Mouse (Mus musculus) left cerebral cortex, postnatal 36 days (tissue): ENCODE measurements around the gene Cspg5. TPM values are rescaled to one million over a fixed set of nuclear protein-coding genes. Genes with fewer than 3 reads are reported as not detected.

Experiments used
- DNase-seq, 2 experiments: peaks; one replicate each; pipeline ENCODE4 v3.0.0; 2021 to 2022; ENCODE audit warnings: low spot score in 2 of 2, mixed read lengths in 1 of 2
- intact Hi-C: fragments of 180-260 bp; cut with DNase I; formaldehyde crosslinking; loops from one replicate; pipeline ENCODE4 v1.15.1; 2025
- total RNA-seq, 2 experiments: library from RNA; stranded (reverse); gene quantifications; 2 replicates each; pipeline ENCODE4 v1.2.3; 2021

The Cspg5 gene
- total RNA-seq: 100 to 1,000 TPM; 363 to 430 TPM

DNA sequence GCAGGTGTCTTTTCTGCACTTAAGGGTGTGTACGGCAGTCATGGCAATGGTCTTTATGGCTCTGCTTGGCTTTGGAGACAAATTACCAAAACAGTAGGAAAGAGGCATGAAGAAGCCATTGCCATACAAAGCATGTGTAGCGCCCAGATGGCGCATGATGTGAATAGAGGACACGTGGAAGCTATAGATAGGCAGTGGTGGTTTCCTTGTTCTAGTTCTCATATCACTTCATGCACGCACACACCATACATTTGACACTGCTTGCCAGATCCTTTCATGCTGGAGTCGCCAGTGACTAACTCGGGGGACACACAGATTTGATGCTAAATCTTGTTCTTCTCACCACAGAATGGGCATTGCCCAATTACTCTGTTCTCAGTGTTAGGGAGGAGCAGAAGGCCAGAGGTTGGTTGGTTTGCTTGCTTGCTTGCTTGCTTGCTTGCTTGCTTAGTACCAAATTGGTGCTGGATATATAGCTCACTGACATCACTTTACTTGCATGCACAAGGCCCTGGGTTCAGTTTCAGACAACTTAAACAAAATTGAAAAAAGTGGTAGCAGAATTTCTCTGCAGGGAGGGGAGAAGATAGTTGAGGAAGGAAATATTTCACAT is at the start of gene Cspg5:
TSS of gene Cspg5 (plus strand) at position 563 of the 613 bp plus-strand sequence.
- intact Hi-C loops: no loop called here
- DNase-seq: peak in 1 of 2 experiments; percentile 39

DNA sequence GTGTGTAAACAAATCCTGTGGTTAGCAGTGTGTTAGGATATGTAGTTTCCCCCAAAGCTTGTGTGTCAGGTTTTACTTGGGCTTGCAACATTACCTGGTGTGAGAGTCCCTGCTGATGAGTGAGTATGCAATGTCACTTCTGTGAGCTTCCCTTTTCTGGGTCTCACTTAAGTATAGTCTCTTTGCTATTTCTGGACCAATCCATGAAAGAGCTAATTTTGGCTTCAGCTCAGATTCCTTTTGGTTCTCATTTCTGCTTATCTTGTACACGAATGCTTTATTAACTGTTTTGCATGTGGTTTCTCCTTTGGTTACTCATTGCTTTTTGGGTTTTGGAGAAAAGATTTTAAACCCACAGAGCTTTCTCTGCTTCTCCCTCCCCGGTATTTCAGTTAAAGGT is 43.7 kb upstream of the Cspg5 start:
- intact Hi-C loops: no loop called here
- no peak for DNase-seq

DNA sequence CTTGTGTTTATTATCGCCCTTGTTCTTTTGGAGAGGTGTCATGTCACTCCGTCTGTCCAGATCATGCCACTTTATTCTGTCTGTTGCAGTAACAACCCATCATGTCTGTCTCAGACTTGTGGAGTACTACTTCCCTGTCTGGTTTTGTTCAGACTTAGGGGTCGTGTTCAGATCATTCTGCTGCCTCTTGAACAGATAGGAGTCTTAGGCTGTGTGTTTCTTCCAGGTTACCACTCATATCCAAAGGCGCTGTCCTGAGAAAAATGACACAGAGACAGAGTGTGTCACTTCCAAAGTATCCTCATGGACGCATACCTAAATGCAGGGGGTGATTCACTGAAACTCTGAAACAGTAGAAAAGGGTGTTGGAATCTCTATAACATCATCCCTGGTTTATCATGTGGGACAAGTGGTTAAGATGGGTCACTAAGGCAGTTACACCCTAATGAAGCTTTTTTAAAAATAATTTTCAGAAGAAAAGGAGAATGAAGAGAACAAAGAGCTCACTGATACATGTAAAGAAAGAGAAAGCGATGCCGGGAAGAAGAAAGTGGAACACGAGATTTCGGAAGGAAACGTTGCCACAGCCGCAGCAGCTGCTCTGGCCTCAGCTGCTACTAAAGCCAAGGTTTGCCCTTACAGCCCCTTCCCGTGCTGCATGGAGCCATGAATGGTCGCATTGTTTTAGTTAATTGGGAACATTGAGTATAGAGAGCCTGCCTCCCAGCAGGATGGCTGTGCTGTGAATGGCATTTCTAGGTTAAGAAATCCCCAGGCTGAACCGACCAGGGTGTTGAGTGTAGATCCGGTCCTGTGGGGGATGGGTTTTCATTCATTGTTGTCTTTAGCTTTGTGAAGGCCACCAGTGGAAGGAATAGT is 37.8 kb upstream of the Cspg5 start:
- intact Hi-C loops: loop anchor here (2.0 to 5.0 kb wide), 2 partner anchors 39 to 92 kb away; no protein-coding TSS in a partner anchor
- peak; percentile 51 to 56 for DNase-seq

DNA sequence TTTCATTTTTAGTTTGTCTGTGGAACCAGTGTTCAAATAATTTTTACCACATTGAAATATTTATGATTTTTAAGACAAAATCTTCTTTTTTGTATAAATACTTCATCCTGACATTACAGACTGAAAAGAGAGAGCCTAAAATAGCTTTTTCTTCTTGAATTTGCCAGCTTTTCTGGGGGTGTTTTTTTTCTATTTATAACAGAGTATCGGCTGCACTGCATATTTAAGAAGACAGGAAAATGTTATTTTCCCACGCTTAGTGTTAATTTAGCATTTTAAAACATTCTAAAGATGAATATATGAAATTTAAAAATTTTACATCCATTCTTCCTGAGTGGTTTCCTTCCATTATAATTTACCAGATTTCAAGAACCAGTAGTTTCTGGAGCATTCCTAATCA is 37.1 kb upstream of the Cspg5 start:
- intact Hi-C loops: loop anchor here (2.0 to 5.0 kb wide), 2 partner anchors 38 to 91 kb away; no protein-coding TSS in a partner anchor
- no peak for DNase-seq

DNA sequence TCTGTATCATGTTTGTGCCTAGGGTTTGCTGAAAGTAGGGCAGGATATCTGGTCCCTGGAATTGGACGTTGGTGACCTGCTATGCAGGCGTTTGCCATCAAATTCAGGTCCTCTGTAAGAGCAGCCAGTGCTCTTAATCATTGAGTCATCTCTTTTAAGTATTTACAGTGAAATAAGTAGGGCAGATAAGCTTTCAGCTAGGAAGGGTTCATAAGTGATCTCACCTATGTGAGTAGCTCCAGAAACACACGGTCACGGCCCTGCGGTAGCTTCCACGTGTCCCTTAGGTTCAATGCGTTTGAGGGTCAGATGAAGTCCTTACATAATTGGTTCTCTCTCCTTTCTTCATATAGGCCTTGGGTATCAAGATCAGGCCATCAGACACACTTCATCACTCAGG is 35.3 kb upstream of the Cspg5 start:
- intact Hi-C loops: loop anchor here (5.0 kb wide), 1 partner anchor 89 kb away; no protein-coding TSS in a partner anchor
- DNase-seq: no peak

DNA sequence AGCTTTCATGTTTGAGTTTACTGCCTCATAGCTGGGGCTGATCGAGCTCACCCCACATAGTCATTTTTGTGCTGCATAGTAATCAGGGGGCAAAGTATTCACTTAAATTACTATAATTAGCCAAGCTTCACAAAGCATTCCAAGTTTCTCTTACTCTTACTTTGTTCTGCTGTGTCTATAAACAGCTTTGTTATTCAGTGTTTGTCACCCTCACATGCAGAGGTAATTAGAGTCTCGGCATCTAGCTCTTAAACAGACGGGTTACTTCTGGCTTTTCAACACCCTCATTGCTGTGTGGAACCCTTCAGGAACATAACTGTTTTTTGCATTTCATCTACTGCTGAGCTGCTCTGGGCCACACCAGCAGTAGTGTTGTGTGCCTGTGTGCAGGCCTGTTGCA is 34.6 kb upstream of the Cspg5 start:
- intact Hi-C loops: loop anchor here (5.0 kb wide), 1 partner anchor 88 kb away; no protein-coding TSS in a partner anchor
- DNase-seq: no peak

DNA sequence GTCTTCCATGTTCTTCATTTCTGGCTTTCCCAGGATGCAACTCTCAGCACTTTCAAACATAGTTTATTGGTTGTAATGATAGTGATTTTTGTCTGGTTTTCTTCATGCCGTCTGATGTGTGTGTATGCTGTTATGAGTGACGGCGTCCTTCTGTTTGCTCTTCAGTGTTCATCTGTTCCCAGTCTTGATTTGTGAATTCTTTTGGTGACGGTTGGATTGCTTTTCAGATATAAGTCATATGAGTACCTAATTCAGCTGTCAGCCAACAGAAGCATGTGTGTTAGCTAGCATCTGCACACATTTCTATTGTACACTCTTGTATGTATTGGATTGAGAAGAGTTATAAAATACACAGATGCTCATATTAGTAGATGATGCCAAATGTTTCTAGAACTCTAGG is 19.3 kb upstream of the Cspg5 start:
- intact Hi-C loops: no loop called here
- no peak for DNase-seq

DNA sequence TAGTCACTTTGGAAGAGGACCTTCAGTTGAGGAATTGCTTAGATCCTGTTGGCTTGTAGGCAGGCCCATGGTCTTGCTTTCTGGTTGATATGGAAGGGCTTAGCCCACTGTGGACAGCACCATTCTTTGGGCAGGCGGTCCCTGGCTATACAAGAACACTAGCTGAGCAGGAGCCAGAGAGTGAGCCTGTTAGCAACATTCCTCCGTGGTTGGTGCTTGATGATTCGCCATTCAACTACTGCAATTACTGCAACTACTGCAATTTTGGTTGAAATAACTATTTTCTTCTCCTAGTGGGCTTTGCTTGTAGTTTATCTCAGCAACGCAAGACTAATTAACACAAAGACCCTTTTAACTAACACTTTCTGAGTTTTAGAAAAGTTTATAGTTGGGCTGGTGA is 17.4 kb upstream of the Cspg5 start:
- DNase-seq: no peak
- intact Hi-C loops: no loop called here

DNA sequence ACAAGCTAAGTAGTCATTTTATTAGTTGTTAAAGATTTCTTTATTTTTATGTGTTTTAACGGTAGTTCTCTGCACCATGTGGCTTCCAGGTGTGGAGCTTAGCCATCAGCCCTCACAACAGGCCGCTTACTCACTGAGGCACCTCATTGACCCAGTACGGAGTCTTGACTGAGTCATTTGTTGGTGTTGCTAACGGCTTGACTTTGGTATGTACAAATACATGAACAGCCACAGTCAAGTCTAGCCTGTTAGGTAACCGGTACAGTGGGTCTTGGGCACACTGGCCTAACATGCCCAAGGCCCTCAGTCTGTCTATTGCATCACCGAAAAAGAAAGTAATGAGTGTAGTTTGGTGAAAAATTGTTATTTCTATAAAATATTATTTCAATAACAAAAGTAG is 14.9 kb upstream of the Cspg5 start:
- intact Hi-C loops: no loop called here
- no peak for DNase-seq

DNA sequence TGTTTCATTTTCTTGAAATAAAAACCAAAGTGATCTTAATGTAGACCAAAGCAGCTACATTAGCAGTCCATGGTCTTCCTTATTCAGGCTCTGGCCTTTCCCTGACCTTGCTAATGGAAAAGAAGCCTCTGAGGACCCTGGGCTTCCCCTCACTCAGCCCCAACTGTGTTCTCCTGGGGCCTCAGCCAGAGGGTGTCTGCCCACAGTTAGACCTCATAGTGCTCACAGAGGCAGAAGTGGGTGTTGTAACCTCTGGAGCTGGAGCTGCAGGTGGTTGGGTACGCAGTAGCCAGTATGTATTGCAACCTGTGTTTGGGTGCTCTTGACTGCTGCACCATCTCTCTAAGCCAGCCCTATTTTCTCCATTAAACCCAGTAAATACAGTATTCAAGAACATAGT is 14.5 kb upstream of the Cspg5 start:
- no peak for DNase-seq
- intact Hi-C loops: no loop called here

DNA sequence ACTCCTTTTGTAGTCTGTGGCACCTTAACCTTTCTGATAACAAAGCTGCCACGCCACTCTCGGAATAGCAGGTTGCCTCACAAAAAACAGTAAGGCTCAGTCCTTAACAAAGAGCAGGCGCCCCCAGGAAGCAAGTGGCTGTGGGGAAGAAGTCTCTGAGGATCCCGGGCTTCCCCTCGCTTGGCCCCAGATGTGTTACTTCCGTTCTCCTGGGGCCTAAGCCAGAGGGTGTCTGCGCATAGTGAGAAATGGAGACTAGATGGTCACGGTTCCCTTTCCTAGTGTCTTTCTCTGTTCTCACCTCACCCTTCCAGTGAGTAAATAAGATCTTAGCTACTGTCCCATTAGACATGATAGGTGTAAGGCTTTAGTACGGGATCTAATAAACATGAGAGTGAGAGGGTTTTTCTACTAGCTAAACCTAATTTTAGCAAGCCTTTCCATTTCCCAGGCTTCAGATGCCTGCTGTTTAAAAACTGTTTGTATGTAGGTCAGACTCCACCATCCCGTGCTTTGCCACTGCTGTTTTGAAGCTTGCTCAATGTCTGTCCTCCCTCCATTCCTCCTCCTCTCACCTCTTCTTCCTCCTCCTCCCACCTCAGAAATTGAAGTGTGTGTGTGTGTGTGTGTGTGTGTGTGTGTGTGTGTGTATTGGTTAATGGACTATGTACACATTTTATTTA is 13.9 kb upstream of the Cspg5 start:
- DNase-seq: no peak
- intact Hi-C loops: no loop called here

DNA sequence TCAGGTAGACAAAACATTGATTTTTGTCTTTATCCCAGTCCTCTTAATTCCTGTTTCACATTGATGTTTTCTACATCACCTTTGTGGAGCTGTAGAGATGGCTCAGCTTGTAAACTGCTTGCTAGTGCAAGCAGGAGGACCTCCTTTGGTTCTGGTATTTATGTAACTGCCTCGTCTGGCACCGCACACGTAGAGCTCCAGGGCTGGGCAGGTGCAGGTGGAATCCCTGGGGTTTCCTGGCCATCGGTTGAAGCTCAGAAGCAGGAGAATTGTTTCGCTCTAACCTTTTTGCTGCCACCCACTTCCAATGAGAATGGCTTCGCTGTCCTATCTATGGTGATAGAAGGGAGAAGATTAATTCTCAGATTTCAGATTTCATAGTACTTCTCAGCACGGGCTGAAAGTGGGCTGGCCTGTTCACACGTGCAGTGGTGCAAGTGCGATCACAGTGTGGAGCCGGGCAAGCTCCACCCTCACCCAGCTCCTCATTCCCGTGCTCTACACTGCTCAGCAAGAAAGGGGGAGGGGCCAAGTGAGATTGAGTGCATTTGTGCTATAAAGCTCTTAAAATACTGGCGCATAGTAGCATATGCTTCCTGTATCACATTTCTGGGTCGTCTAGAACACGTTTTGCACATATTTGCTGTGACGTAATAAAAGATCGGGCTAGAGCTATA is 13.1 kb upstream of the Cspg5 start:
- intact Hi-C loops: no loop called here
- no peak for DNase-seq

DNA sequence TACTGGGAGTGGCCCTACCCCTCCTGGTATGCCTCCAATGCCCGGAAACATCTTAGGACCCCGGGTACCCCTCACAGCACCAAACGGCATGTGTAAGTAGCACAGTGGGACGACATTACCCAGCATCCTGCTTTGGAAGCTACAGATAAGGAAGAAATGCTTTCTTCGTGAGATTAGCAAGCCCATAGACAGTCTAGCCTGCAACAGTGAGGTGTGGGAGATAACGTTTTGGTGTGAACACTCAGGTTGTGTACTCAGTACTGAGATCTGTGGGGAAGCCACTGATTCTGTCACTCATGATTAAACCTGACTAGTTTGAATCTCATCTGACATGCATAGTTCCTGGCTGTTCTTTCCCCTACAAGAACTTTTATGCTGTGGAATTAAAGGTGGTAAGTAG is 8.6 kb upstream of the Cspg5 start:
- intact Hi-C loops: no loop called here
- DNase-seq: no peak

DNA sequence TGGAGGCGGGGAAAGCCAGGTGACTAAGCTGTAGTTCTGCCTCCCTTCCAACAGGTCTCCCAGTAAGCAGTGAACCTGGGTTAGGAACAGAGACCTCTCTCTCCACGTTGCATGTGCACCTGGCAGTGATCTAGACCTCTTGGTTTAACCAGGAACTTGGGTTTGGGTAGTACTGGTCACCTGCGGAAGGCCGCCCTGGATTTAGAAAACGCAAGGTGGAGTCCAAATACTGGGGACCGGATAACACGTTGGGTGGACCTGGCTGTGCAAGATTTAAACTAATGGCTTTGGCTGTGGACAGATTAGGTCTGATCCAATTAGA is 945 bp downstream of the Cspg5 start:
- intact Hi-C loops: loop anchor here (2.0 kb wide), 1 partner anchor 38 kb away; no protein-coding TSS in a partner anchor
- DNase-seq: no peak

DNA sequence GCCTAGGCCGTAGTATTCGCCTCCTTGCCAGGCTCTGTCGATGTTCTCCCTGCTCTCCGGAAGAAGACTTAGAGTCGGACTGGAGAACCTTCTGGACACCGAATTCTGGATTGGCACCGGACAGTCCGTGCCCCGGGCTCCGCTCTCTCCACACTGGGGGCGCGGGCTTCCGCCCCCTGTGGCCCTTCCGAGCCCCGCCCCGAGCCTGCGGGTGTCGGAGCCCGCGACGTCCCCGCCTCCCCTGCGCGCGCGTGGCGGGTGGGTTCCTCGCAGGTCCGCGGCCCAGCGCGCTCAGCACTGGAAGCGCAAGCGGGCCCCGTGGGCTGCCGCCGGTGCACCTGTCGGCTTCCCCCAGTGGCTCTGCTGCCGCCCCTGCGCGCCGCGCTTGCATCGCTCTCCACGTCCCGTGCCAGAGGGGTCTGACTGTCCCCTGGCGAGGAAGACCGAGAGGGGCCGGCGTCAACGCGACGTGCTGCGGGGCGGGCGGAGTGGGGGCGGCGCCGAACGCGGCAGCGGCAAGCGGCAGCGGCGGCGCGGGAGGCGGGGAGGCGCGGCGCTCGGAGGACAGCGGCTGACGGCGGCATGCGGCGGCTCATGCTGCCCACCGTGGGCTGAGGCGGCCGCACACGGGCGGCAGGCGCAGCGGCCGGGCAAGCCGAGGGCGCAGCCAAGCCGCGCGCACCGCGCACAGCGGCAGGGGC is 1.5 kb downstream of the Cspg5 start:
- peak; percentile 84 to 87 for DNase-seq
- intact Hi-C loops: loop anchor here (2.0 to 5.0 kb wide), 2 partner anchors 38 to 47 kb away; no protein-coding TSS in a partner anchor

DNA sequence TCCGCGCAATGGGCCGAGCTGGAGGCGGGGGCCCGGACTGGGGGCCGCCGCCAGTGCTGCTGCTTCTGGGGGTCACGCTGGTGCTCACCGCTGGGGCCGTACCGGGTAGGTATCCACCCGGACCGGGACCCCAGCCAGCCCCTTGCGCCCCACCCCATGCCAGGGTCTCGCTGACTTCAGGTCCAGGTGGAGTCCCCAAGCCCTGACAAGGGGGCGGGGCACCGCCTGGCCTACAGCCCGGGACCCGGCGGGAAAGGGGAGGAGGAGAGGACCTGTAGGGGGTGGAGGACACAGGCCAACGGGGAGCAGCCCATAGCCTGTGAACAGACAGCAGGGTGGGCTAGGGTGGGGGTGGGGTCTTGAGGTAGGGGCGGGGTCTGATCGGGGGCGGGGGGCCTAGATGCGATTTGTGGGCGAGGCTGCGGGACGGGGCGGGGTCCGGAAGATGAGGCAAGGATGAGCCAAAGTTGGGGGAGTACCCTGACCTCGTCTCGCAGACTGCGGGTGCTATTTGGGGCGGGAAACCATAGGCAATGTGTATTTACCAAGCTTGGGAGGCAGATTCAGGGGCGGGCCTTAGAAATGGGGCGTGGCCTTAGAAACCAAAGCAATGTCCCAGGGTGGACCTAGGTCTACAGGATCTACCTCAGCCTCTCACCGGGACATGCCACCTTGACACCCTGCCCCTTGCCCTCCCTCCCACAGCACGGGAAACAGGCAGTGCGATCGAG is 2.2 kb downstream of the Cspg5 start:
- intact Hi-C loops: loop anchor here (2.0 to 5.0 kb wide), 2 partner anchors 39 to 47 kb away; no protein-coding TSS in a partner anchor
- peak; percentile 55 to 70 for DNase-seq

DNA sequence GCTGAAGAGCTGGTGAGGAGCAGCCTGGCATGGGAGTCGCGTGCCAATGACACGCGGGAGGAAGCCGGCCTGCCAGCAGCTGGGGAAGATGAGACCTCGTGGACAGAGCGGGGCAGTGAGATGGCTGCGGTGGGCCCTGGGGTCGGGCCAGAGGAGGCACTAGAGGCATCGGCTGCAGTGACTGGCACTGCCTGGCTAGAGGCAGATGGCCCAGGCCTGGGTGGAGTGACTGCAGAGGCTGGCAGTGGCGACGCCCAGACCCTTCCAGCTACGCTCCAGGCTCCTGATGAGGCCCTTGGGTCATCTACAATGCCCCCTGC is 2.7 kb downstream of the Cspg5 start:
- intact Hi-C loops: loop anchor here (5.0 kb wide), 1 partner anchor 46 kb away; no protein-coding TSS in a partner anchor
- no peak for DNase-seq

DNA sequence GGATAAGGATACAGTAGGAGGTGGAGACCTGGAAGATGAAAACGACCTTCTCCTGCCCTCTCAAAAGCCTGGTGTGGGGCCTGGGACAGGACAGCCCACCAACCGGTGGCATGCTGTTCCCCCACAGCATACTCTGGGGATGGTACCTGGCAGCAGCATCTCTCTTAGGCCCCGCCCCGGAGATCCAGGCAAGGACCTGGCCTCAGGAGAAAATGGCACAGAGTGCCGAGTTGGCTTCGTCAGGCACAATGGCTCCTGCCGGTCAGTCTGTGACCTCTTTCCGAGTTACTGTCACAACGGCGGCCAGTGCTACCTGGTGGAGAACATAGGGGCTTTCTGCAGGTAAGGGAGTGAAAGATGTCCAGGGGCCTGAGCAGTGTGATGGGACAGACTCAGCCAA is 3.5 kb downstream of the Cspg5 start:
- intact Hi-C loops: loop anchor here (5.0 kb wide), 1 partner anchor 45 kb away; no protein-coding TSS in a partner anchor
- DNase-seq: no peak
